8 mouse cellular contexts compared by ENCODE assay signal in the genomic region with DNA sequence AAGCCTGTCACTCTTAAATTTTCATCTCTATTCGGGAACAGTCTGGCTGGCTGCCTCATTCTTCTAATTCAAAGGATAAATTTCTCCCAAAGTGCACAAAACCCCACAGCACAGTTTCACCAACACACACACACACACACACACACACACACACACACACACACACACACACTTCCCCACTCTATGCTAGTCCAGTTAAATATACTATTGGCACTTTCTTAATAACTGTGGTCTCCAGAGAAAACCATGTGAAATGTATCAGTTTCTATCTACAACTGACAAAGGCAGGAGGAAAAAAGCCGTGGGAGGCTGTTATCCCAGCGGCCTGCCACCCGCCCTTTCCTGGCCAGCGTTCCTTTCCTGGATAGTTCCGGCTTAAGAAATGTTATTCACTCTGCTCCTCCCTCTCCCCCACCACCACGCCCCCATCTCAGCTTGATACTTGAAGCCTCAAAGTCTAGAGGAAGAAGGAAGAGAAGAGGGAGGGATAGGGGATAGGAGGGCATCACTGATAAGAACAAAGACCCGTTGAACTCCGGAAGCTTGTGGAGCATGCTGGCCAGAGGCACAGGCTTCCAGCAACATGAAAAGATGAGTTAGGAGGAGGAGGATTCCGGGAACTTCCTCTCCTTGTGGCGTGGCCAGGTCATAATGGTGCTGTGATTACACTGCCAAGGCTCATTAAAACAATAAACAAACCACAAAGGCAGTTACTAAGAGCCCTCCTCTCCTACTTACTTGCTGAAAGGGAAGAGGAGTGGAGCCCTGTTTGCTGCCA.
DNase-seq lines count a peak whose midpoint lies in the region; ATAC-seq and TF ChIP-seq lines count a peak whose summit lies in the region.

No protein-coding gene starts in this region.

- no peak overlapping the region for H3K9ac ChIP-seq in embryonic facial prominence, embryonic 15.5 days
- H3K9ac ChIP-seq in heart, postnatal 0 days (replicated peaks; ENCODE audit: low read depth, low read length) = no peak overlapping the region

- peak overlapping the region; percentile 14; the same call in 1 of the 2 replicates for H3K4me3 ChIP-seq in embryonic facial prominence, embryonic 15.5 days (replicated peaks)
- no peak overlapping the region for H3K4me3 ChIP-seq in heart, postnatal 0 days (ENCODE audit: low read depth, low read length)

- H3K27ac ChIP-seq in embryonic facial prominence, embryonic 15.5 days (replicated peaks) = no peak overlapping the region
- H3K27ac ChIP-seq in heart, postnatal 0 days (ENCODE audit: low read depth) = 0 out of 2 replicates have a peak overlapping the region, but pooled peaks have one; percentile 20

- peak; percentile 88 for TF ChIP-seq EP300 in heart, postnatal 0 days (IDR thresholded peaks at IDR 0.05; ENCODE audit: low read depth)

- peak; percentile 26 to 36 for DNase-seq in adrenal gland, adult 18-20 months (ENCODE audit: low spot score in 2 of 2)
- DNase-seq in heart, postnatal 0 days (ENCODE audit: low spot score) = peak; percentile 63
- DNase-seq in kidney, postnatal 10 days = peak; percentile 86
- DNase-seq in lung, postnatal 14 days = peak; percentile 57
- DNase-seq in retina, embryonic 14.5 days (ENCODE audit: low spot score) = peak; percentile 66
- no peak for DNase-seq in left cerebral cortex, adult 18-20 months (ENCODE audit: low spot score in 2 of 2)
- DNase-seq in right cerebral cortex, postnatal 36 days (ENCODE audit: low spot score in 2 of 2) = no peak

- no peak for TF ChIP-seq CTCF in heart, postnatal 0 days (IDR thresholded peaks at IDR 0.05; ENCODE audit: low read depth)

- H3K36me3 ChIP-seq in embryonic facial prominence, embryonic 15.5 days = no peaks in the 10 kb centered on the region
- H3K36me3 ChIP-seq in heart, postnatal 0 days (replicated peaks; ENCODE audit: control insufficient read depth, insufficient read depth, low read length) = no peaks in the 10 kb centered on the region

- H3K27me3 ChIP-seq in embryonic facial prominence, embryonic 15.5 days = no peaks in the 10 kb centered on the region
- no peaks in the 10 kb centered on the region for H3K27me3 ChIP-seq in heart, postnatal 0 days (ENCODE audit: control insufficient read depth, insufficient read depth, low read length)

- no peaks in the 10 kb centered on the region for H3K9me3 ChIP-seq in embryonic facial prominence, embryonic 15.5 days (replicated peaks)
- H3K9me3 ChIP-seq in heart, postnatal 0 days (replicated peaks; ENCODE audit: control insufficient read depth, low read length) = no peaks in the 10 kb centered on the region

- ATAC-seq in embryonic facial prominence, embryonic 15.5 days (ENCODE audit: insufficient number of reproducible peaks, low FRiP score, low TSS enrichment, low read depth) = peak; percentile 72; the same call in 1 of the 2 replicates
- peak; percentile 82 for ATAC-seq in heart, postnatal 0 days (ENCODE audit: insufficient read depth, low read depth)

- 3% methylated on average over 11 of the region's 11 CpGs for WGBS in embryonic facial prominence, embryonic 15.5 days
- 4% methylated on average over 11 of the region's 11 CpGs for WGBS in heart, postnatal 0 days

- H3K4me1 ChIP-seq in embryonic facial prominence, embryonic 15.5 days = peaks cover 6% of the 10 kb centered on the region; the same call in 1 of the 2 replicates
- no peaks in the 10 kb centered on the region for H3K4me1 ChIP-seq in heart, postnatal 0 days (ENCODE audit: control insufficient read depth, insufficient read depth)

- H3K4me2 ChIP-seq in embryonic facial prominence, embryonic 15.5 days (replicated peaks) = peak overlapping the region; percentile 37
- peak overlapping the region; percentile 39 for H3K4me2 ChIP-seq in heart, postnatal 0 days (ENCODE audit: low read depth, low read length)

Comparison
In these comparisons a context has a peak if more than half of its experiments do, and no peak if none do; other contexts are left out.
1. DNase-seq: peak in adrenal gland, adult 18-20 months (2 of 2), heart, postnatal 0 days (single experiment), kidney, postnatal 10 days (single experiment), lung, postnatal 14 days (single experiment) and retina, embryonic 14.5 days (single experiment); none in left cerebral cortex, adult 18-20 months (0 of 2) and right cerebral cortex, postnatal 36 days (0 of 2).